Mouse (Mus musculus) brain, embryonic 14.5 days (tissue): ENCODE data around the gene Foxc2.

ENCODE experiments used
- CTCF ChIP-seq: fragments of 200-500 bp; IDR thresholded peaks from 2 replicates; pipeline ENCODE4 v1.5.1; 2012; ENCODE audit warnings: inconsistent platforms, mild to moderate bottlenecking, moderate library complexity, borderline replicate concordance; ENCODE audit not compliant: insufficient read depth, insufficient read length; ENCODE audit errors: extremely low read depth
- POLR2A ChIP-seq: fragments of 200-500 bp; IDR thresholded peaks from 2 replicates; pipeline ENCODE4 v1.6.1; 2012; ENCODE audit warnings: mild to moderate bottlenecking, inconsistent platforms, borderline replicate concordance; ENCODE audit not compliant: poor library complexity, insufficient read depth, insufficient read length, severe bottlenecking; ENCODE audit errors: extremely low read depth

- TF ChIP-seq CTCF: no peak
- TF ChIP-seq POLR2A: no peak
Observed at GRCm38 (mm10) chr8:121162413-121162812, 46.4 kb downstream of the Foxc2 start.
